10 mouse cellular contexts compared by ENCODE assay signal in genomic region chr2:169060495-169060894, GRCm38 (mm10).
A peak's percentile ranks its signal among the peaks of the same experiment; 100 is the strongest.
DNase-seq lines count a peak whose midpoint lies in the region; ATAC-seq lines count a peak whose summit lies in the region.
"Had no signal": no experiment of that assay in that cellular context is flagged by ENCODE, and none has a peak within 500 bp of the region (broad histone marks: within the 10 kb centered on the region; RNA-seq: fewer than 3 reads in every experiment).

No protein-coding gene starts in this region.

- no peaks in the 10 kb centered on the region for H3K4me1 ChIP-seq in heart, embryonic 11.5 days (ENCODE audit: control insufficient read depth, insufficient read depth, low read length)
- H3K4me1 ChIP-seq in heart, embryonic 10.5 days, result 0 out of 2 replicates have a peak, but pooled peaks cover 7% of the 10 kb centered on the region
- peaks cover 3% of the 10 kb centered on the region; the same call in 1 of the 2 replicates for H3K4me1 ChIP-seq in midbrain, embryonic 16.5 days (ENCODE audit: control insufficient read depth, insufficient read depth, low read length)
- no peaks in the 10 kb centered on the region for H3K4me1 ChIP-seq in liver, embryonic 12.5 days
- H3K4me1 ChIP-seq: liver, embryonic 15.5 days had no signal

- H3K9ac ChIP-seq in heart, embryonic 11.5 days (ENCODE audit: low read depth, low read length), result no peak overlapping the region
- H3K9ac ChIP-seq in midbrain, embryonic 16.5 days (ENCODE audit: low read depth, low read length), result no peak overlapping the region
- H3K9ac ChIP-seq in liver, embryonic 12.5 days, result no peak overlapping the region
- H3K9ac ChIP-seq: liver, embryonic 15.5 days had no signal

- 46% methylated on average over 13 of the region's 13 CpGs for WGBS in heart, embryonic 11.5 days (ENCODE audit: insufficient replicate concordance)
- 46% methylated on average over 13 of the region's 13 CpGs for WGBS in heart, embryonic 10.5 days
- WGBS in midbrain, embryonic 16.5 days, result 57% methylated on average over 13 of the region's 13 CpGs
- 49% methylated on average over 13 of the region's 13 CpGs for WGBS in liver, embryonic 12.5 days (ENCODE audit: insufficient replicate concordance)

- no peak for DNase-seq in heart, embryonic 10.5 days (ENCODE audit: low spot score)
- peak; percentile 11 to 18 for DNase-seq in right cerebral cortex, adult 2 months (ENCODE audit: low spot score in 2 of 2)
- no peak for DNase-seq in right cerebral cortex, postnatal 4 days
- peak; percentile 13 to 18 for DNase-seq in kidney, adult 8-10 months
- DNase-seq: gastrocnemius, postnatal 36 days; thymus, postnatal 25 days had no signal

- no peaks in the 10 kb centered on the region for H3K36me3 ChIP-seq in heart, embryonic 11.5 days (ENCODE audit: control insufficient read depth, insufficient read depth, low read length)
- H3K36me3 ChIP-seq in heart, embryonic 10.5 days, result no peaks in the 10 kb centered on the region
- no peaks in the 10 kb centered on the region for H3K36me3 ChIP-seq in midbrain, embryonic 16.5 days (ENCODE audit: control insufficient read depth, insufficient read depth, low read length)
- no peaks in the 10 kb centered on the region for H3K36me3 ChIP-seq in liver, embryonic 12.5 days
- H3K36me3 ChIP-seq: liver, embryonic 15.5 days had no signal

- H3K9me3 ChIP-seq in heart, embryonic 11.5 days (replicated peaks; ENCODE audit: control insufficient read depth, low read length), result no peaks in the 10 kb centered on the region
- no peaks in the 10 kb centered on the region for H3K9me3 ChIP-seq in heart, embryonic 10.5 days
- 0 out of 2 replicates have a peak, but pooled peaks cover 2% of the 10 kb centered on the region for H3K9me3 ChIP-seq in midbrain, embryonic 16.5 days (replicated peaks; ENCODE audit: control insufficient read depth, low read length, poor library complexity, severe bottlenecking)
- H3K9me3 ChIP-seq in liver, embryonic 12.5 days (replicated peaks), result peaks cover 4% of the 10 kb centered on the region
- H3K9me3 ChIP-seq: liver, embryonic 15.5 days had no signal

- H3K4me2 ChIP-seq in heart, embryonic 11.5 days, result 0 out of 2 replicates have a peak overlapping the region, but pooled peaks have one; percentile 11
- no peak overlapping the region for H3K4me2 ChIP-seq in midbrain, embryonic 16.5 days (ENCODE audit: low read length)
- H3K4me2 ChIP-seq in liver, embryonic 12.5 days, result no peak overlapping the region
- H3K4me2 ChIP-seq: liver, embryonic 15.5 days had no signal

- no peak overlapping the region for H3K4me3 ChIP-seq in heart, embryonic 11.5 days (ENCODE audit: low read depth, low read length)
- no peak overlapping the region for H3K4me3 ChIP-seq in heart, embryonic 10.5 days
- no peak overlapping the region for H3K4me3 ChIP-seq in midbrain, embryonic 16.5 days (ENCODE audit: low read depth, low read length)
- H3K4me3 ChIP-seq in liver, embryonic 12.5 days, result no peak overlapping the region
- H3K4me3 ChIP-seq: liver, embryonic 15.5 days had no signal

- no peaks in the 10 kb centered on the region for H3K27me3 ChIP-seq in heart, embryonic 11.5 days (ENCODE audit: control insufficient read depth, insufficient read depth, low read length)
- peaks cover 13% of the 10 kb centered on the region for H3K27me3 ChIP-seq in heart, embryonic 10.5 days (ENCODE audit: insufficient read depth, poor library complexity, severe bottlenecking)
- H3K27me3 ChIP-seq in midbrain, embryonic 16.5 days (ENCODE audit: control insufficient read depth, insufficient read depth, low read depth, low read length), result no peaks in the 10 kb centered on the region
- H3K27me3 ChIP-seq in liver, embryonic 12.5 days (replicated peaks), result no peaks in the 10 kb centered on the region
- H3K27me3 ChIP-seq: liver, embryonic 15.5 days had no signal

- no peak for ATAC-seq in heart, embryonic 11.5 days (replicated peaks; ENCODE audit: insufficient number of reproducible peaks, low FRiP score, low TSS enrichment)
- no peak for ATAC-seq in midbrain, embryonic 16.5 days
- no peak for ATAC-seq in liver, embryonic 12.5 days

- H3K27ac ChIP-seq in heart, embryonic 11.5 days (ENCODE audit: low read depth, low read length), result no peak overlapping the region
- H3K27ac ChIP-seq in heart, embryonic 10.5 days, result no peak overlapping the region
- no peak overlapping the region for H3K27ac ChIP-seq in midbrain, embryonic 16.5 days (ENCODE audit: low read length)
- H3K27ac ChIP-seq in liver, embryonic 12.5 days, result no peak overlapping the region
- H3K27ac ChIP-seq: liver, embryonic 15.5 days had no signal

Comparison
In these comparisons a context has a peak if more than half of its experiments do, and no peak if none do; other contexts are left out.
1. DNase-seq: peak in right cerebral cortex, adult 2 months (2 of 2) and kidney, adult 8-10 months (2 of 2); none in heart, embryonic 10.5 days (single experiment) and right cerebral cortex, postnatal 4 days (single experiment).